Mouse (Mus musculus): ENCODE measurements around the gene Bbx.

The Bbx gene

DNA sequence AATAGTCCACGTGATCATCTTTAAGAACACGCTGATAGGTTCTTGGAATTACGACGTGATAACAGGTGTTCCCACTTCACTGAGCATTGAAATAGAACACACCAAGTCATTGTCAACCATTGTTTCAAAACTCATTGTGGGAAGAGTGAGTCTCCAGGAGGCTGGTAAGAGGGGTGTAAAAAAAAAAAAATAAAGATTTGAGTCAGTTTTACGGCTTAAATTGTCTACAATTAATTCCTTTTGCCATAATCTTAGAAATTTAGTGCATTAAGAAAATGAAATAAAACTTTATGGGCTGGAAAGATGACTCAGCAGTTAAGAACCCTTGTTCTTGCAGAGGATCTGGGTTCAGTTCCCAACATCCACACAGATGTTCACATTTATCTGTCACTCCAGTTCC lies 261.4 kb downstream of the Bbx start:
- no peak for DNase-seq (ENCODE audit: extremely low read depth, insufficient read length, low spot score)

DNA sequence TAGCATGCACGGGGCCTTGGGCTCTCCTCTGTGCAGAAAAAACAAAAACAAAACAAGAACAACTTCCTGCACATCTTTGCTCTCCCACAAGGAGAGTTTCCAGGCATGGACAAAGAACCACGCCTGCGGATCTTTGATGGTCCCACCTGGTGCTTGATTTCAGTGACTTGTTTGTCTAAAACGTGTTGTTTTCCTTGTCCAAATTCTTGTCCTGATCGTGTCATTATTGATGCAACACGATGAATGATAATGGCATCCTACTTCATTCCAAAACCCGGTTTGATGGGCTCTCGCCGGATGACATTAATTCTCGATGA lies 264.2 kb downstream of the Bbx start:
- DNase-seq (ENCODE audit: extremely low read depth, insufficient read length, low spot score): no peak

DNA sequence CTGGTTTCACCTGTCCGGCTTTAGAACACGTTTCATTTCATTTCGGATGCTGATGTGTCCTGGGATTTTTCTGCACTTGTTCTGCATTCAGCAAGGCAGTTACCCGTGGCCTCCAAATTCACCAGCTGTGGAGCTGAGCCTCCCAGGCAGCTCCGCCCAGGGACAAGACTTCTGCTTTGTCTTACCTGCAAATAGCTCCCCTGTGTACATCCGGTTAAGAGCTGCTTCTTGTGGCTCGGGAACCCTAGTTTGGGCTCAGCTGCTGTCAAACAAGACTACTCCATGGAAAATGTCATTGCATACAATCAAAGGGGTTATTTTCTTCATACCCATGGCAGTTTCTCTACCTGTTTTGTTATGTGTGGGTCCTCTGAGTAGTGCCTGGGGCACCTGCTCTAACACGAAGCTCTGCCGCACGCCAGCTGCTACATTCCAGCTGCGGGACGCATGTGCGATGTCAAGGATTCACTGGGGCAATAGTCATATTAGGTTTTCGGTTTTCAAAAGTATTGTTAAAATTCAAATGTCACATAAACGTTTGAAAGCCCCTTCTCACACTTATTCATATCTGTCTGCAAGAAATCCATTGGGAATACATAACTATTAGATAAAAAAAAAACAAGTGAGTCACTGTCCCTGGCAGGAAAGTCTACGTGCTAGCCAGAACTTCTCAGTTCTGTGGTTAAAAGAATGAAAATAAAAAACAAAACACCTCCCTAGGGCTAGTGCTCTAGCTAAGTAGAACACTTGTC lies 264.8 kb downstream of the Bbx start:
- no peak for DNase-seq (ENCODE audit: extremely low read depth, insufficient read length, low spot score)

DNA sequence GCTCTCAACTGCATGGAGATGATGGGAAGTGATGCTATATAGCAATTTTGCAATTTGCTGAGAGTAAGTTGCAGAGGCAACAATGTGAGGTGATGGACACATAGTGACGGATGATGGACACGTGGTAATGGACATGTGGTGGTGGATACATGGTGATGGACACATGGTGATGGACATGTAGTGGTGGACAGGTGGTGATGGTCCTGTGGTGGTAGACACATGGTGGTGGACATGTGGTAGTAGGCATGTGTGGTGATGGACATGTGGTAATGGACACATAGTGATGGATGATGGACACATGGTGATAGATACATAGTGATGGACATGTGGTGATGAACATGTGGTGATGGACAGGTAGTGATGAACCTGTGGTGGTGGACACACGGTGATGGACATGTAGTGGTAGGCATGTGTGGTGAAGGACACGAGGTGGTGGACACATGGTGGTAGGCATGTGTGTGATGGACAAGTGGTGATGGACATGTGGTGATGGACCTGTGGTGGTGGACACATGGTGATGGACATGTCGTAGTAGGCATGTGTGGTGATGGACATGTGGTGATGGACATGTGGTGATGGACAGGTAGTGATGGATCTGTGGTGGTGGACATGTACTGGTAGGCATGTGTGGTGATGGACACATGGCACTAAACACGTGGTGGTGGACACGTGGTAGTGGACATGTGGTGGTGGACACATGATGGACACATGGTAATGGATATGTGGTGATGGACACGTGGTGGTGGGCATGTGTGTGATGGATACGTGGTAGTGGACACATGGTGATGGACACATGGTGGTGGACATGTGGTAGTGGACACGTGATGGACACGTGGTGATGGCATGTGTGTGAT lies 271.5 kb downstream of the Bbx start:
- no peak for DNase-seq (ENCODE audit: extremely low read depth, insufficient read length, low spot score)

DNA sequence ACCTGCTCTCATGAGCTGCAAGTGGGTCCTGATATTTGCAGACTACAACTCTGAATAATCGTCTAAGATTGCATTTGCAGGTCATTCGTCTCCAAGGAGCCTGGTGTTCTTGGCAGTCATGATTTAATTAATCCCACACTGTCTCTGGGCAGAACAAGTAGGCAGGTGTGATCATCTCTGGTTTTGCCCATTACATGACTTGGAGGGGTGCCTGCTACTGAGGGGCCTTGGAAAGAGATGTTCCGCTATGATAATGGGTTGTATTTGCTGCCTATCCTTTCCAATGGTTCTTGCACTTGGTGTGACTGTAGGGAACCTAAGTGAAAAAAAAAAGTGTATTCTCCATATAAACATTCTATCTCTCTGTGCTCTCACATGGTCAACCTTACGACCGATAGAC lies 273.6 kb downstream of the Bbx start:
- no peak for DNase-seq (ENCODE audit: extremely low read depth, insufficient read length, low spot score)

DNA sequence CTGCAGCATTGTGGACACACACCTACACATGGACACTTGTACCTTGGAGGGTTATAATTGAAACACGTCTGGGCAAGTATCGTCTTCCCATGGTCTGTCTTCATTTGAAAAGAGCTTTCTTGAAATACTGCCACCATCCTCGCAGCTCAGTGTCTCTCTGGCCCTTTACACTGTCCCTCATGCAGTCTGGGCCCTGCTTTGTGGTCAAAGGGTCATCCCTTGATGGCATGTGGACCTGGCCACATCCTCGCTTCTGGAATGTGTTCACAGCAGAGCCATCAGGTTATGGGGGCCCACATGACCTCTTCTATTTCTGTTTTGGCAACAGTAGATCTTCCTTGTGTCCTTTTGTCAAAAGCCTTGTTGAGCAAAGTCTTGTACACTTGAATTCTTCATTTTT lies 282.6 kb downstream of the Bbx start:
- no peak for DNase-seq (ENCODE audit: extremely low read depth, insufficient read length, low spot score)

DNA sequence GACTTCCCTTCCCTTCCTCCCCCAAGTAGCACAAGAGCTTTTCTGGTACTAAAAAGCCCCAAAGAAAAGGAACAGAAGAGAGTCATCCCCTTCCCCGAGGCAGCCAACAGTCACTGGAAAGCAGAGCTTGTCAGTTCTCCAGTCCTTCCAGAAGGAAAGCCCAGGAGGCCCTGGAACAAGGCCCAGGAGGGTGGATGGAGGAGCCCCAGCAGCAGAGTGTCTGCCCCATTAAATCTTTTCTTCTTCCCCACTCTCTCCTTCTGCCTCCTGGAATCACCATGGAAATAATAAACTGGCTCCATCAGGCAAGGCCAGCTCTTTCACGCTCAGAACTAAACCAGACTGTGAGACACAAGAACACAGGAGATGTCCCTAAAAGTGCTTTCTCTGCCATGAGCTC lies 284.3 kb downstream of the Bbx start:
- no peak for DNase-seq (ENCODE audit: extremely low read depth, insufficient read length, low spot score)
